Mouse (Mus musculus) lung, postnatal 0 days (tissue): Measurements from ENCODE around the gene Noto.

Experiments
- CTCF ChIP-seq: IDR thresholded peaks from 2 replicates; pipeline ENCODE4 v1.5.1; 2016; ENCODE audit warnings: antibody characterized with exemption, mild to moderate bottlenecking
- EP300 ChIP-seq: IDR thresholded peaks from 2 replicates; pipeline ENCODE4 v1.6.1; 2016; ENCODE audit warnings: antibody characterized with exemption, mild to moderate bottlenecking, control low read depth

DNA sequence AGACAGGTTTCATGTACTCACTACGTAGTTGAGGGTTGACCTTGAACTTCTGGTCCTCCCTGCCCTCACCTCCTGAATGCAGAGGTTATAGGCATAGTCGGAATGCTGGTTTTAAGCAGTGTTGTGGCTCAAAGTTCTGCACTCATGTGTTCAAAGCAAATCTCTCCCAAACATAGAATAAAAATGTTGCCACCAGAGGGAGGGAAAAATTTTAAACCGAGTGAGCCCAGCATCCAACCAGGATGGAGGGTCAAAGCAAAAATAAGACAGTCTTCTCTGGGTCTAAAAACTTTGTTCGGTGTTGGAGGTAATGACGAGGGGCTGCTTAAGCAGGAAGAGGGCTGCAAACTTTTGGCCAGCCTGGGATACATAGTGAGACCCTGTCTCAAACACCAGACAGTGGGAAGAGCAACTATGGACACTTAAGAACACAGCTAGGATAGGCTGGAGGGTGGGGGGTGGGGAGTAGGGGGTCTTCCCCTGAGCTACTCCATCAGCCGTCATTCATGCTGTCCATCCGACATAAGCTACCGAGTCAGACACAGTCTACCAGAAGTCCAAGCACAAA, 7.7 kb downstream of the Noto start:
- TF ChIP-seq CTCF (no peak), EP300 (no peak)
